Mouse (Mus musculus): ENCODE measurements around the gene Gpx2.

- TF ChIP-seq CTCF (IDR thresholded peaks at IDR 0.05; ENCODE audit: low read depth, low read length): no peak
- no peak for TF ChIP-seq POLR2A (IDR thresholded peaks at IDR 0.05; ENCODE audit: extremely low read depth, insufficient read depth, low read length)
These were observed 11.2 kb downstream of the Gpx2 start for GRCm38 (mm10) chr12:76784056-76784619.

All from liver, adult 2 months (tissue).